Mouse (Mus musculus): ENCODE measurements around the gene Zcchc18. TPM values are rescaled to one million over a fixed set of nuclear protein-coding genes. Genes with fewer than 3 reads are reported as not detected.
"Not testable (repeated sequence)": the region's sequence is repeated elsewhere in the genome, so short reads cannot be mapped to it uniquely, and the experiment has no call there.

Gene Zcchc18
- total RNA-seq (2012; rRNA removed), result 4.5 and 6.8 TPM in 2 replicates
- total RNA-seq (2014; rRNA removed), result 0.34 TPM in 2 replicates
- 0.83 and 0.97 TPM in 2 replicates for polyA plus RNA-seq (2012; ENCODE audit: insufficient read length, low read depth)

DNA sequence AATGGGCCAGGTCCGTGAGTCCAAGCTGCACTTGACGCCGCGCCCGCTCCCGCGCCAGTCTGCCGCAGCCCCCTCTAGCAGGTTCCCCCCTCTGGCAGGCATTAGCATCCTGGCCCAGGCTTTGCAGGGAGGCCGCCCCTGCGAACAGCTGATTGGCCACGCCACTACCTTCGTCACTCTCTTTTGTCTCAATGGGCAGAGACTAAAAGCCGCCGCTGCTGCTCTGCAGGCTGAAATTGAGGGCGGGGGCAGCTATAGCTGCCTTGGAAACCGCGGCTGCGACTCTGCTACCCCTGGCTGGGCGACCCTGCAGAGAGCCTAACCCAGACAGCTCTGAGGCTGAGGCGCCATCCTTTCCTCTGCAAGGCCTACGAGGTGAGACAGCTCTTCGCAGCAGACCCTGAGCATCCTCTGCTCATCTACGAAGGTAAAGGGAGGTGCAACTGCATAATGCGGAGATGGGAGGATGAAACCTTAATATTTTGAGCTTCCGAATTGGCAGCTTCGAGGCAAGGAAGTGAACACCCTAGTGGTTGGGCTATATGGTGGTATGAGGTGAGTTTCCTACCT lies at the start of gene Zcchc18:
TSS of gene Zcchc18 (plus strand) at position 178 of the 570 bp plus-strand sequence.
- peak within 1 kb of the TSS; percentile 13; the same call in 1 of the 2 replicates for H3K9ac ChIP-seq (ENCODE audit: insufficient read depth, low read depth)
- no peaks in the 10 kb centered on the region for H3K27me3 ChIP-seq (replicated peaks)
- peaks cover 0 to 9% of the 10 kb centered on the region in 2 experiments for H3K36me3 ChIP-seq (replicated peaks in 1 of 2; ENCODE audit: control insufficient read depth in 1 of 2, insufficient read depth in 1 of 2, low read length in 1 of 2)
- H3K79me2 ChIP-seq (replicated peaks; ENCODE audit: control insufficient read depth, extremely low read depth, insufficient read depth, poor library complexity, severe bottlenecking), result no peaks in the 10 kb centered on the region
- peak within 1 kb of the TSS; percentile 40 for H3K27ac ChIP-seq (ENCODE audit: insufficient read depth, low read depth)
- no peaks in the 10 kb centered on the region for H3K9me3 ChIP-seq (replicated peaks; ENCODE audit: low read length)
- in situ Hi-C loops (cut with MboI; ENCODE audit: low pct_ligation_motif_present, low pct_unique_long_range_greater_than_20kb, low sequenced_read_pairs) (no loop called here), dilution Hi-C loops (cut with MboI; ENCODE audit: extremely low pct_ligation_motif_present, extremely low pct_unique_long_range_greater_than_20kb, low sequenced_read_pairs) (no loop called here)
- H3K4me2 ChIP-seq (ENCODE audit: insufficient read depth, low read depth, poor library complexity, severe bottlenecking), result peak within 1 kb of the TSS; percentile 67
- H3K4me3 ChIP-seq (replicated peaks in 1 of 3; ENCODE audit: low read depth in 2 of 3, low read length in 2 of 3, poor library complexity in 1 of 3), result peak within 1 kb of the TSS in 2 of 3 experiments; percentile 54 to 82
- DNase-seq (ENCODE audit: extremely low read depth), result no peak
- TF ChIP-seq E2F4 (IDR thresholded peaks at IDR 0.05; ENCODE audit: insufficient replicate concordance, low read depth, low read length), result no peak
- no peak for TF ChIP-seq JUND (conservative IDR thresholded peaks at IDR 0.05; ENCODE audit: low read depth, low read length)
- no peak for TF ChIP-seq USF1 (IDR thresholded peaks at IDR 0.05; ENCODE audit: low read depth, low read length)
- TF ChIP-seq GABPA (IDR thresholded peaks at IDR 0.05; ENCODE audit: insufficient replicate concordance, low read depth, low read length), result no peak
- TF ChIP-seq NELFE (IDR thresholded peaks at IDR 0.05; ENCODE audit: low read depth, low read length), result 0 out of 2 replicates have a peak, but pooled peaks have one; percentile 40
- TF ChIP-seq USF2 (conservative IDR thresholded peaks at IDR 0.05; ENCODE audit: low read depth, low read length), result no peak
- TF ChIP-seq SIN3A (IDR thresholded peaks at IDR 0.05; ENCODE audit: low read length), result no peak
- TF ChIP-seq ELF1 (IDR thresholded peaks at IDR 0.05; ENCODE audit: low read depth, low read length), result no peak
- TF ChIP-seq POLR2A (IDR thresholded peaks at IDR 0.05; ENCODE audit: low read depth, low read length), result peak; percentile 52; the same call in 1 of the 2 replicates
- H3K4me1 ChIP-seq (ENCODE audit: control insufficient read depth in 1 of 2, insufficient read depth in 2 of 2), result peaks cover 4 to 27% of the 10 kb centered on the region in 2 experiments

DNA sequence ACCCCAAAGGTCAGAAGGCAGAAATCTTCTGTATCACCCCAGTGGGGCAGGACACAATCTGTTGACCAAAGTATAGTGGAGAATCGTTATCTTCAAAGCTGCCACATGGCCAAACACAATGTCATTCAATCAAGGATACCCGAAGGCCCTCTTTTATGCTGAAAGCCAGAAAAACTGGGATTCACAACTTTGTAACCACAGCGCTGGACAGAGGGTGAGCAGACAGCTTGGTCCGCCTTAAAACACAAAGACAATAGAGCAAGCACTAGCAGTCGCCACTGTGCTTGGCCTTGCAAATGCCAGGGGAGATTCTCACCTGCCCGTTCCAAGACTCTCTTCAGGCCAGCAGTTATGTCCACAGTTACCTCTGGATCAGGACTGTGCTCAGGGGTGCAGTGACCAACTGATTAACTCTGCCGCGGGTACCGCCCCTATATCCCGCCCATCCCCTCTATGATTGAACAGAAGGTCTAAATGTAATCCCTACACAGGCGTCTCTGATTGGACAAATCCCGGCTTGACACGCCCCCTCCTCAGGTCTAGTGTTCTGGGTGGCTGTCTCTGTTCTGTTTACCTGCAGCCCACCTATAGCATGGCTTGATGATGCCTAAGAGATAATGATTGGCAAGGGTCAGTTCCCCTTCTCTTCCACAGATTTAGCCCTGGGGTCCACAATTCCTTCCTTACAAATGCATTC lies 35.2 kb upstream of the Zcchc18 start:
- in situ Hi-C loops (cut with MboI; ENCODE audit: low pct_ligation_motif_present, low pct_unique_long_range_greater_than_20kb, low sequenced_read_pairs); H3K9me3 ChIP-seq (replicated peaks; ENCODE audit: low read length); DNase-seq (ENCODE audit: extremely low read depth); H3K36me3 ChIP-seq (replicated peaks in 1 of 2; ENCODE audit: control insufficient read depth in 1 of 2, insufficient read depth in 1 of 2, low read length in 1 of 2); H3K27ac ChIP-seq (ENCODE audit: insufficient read depth, low read depth); dilution Hi-C loops (cut with MboI; ENCODE audit: extremely low pct_ligation_motif_present, extremely low pct_unique_long_range_greater_than_20kb, low sequenced_read_pairs); H3K4me2 ChIP-seq (ENCODE audit: insufficient read depth, low read depth, poor library complexity, severe bottlenecking); H3K79me2 ChIP-seq (replicated peaks; ENCODE audit: control insufficient read depth, extremely low read depth, insufficient read depth, poor library complexity, severe bottlenecking); H3K9ac ChIP-seq (ENCODE audit: insufficient read depth, low read depth); H3K27me3 ChIP-seq (replicated peaks); H3K4me3 ChIP-seq (replicated peaks in 1 of 3; ENCODE audit: low read depth in 2 of 3, low read length in 2 of 3, poor library complexity in 1 of 3); H3K4me1 ChIP-seq (ENCODE audit: control insufficient read depth in 1 of 2, insufficient read depth in 2 of 2): not testable (repeated sequence)

DNA sequence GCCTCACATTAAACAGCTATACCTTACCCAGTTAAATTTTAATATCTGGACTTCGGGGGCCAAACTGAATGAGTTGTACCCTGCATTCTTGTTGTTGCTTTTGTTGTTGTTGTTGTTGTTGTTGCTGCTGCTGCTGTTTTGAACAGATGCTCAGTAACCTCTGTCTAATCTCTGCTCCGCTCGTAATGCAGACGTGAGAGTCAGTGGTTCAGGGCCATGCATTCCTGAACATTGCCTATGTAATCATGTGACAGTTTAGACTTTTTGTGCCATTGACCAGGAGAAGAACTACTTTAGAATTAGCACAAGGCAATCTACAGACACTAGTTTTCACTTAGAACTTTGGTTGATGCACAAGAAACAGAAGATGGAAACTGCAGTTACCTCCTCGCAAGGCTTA lies 34.7 kb upstream of the Zcchc18 start:
- H3K9me3 ChIP-seq (replicated peaks; ENCODE audit: low read length); in situ Hi-C loops (cut with MboI; ENCODE audit: low pct_ligation_motif_present, low pct_unique_long_range_greater_than_20kb, low sequenced_read_pairs); H3K27ac ChIP-seq (ENCODE audit: insufficient read depth, low read depth); DNase-seq (ENCODE audit: extremely low read depth); dilution Hi-C loops (cut with MboI; ENCODE audit: extremely low pct_ligation_motif_present, extremely low pct_unique_long_range_greater_than_20kb, low sequenced_read_pairs); H3K27me3 ChIP-seq (replicated peaks); H3K36me3 ChIP-seq (replicated peaks in 1 of 2; ENCODE audit: control insufficient read depth in 1 of 2, insufficient read depth in 1 of 2, low read length in 1 of 2); H3K4me3 ChIP-seq (replicated peaks in 1 of 3; ENCODE audit: low read depth in 2 of 3, low read length in 2 of 3, poor library complexity in 1 of 3); H3K4me2 ChIP-seq (ENCODE audit: insufficient read depth, low read depth, poor library complexity, severe bottlenecking); H3K9ac ChIP-seq (ENCODE audit: insufficient read depth, low read depth); H3K4me1 ChIP-seq (ENCODE audit: control insufficient read depth in 1 of 2, insufficient read depth in 2 of 2); H3K79me2 ChIP-seq (replicated peaks; ENCODE audit: control insufficient read depth, extremely low read depth, insufficient read depth, poor library complexity, severe bottlenecking): not testable (repeated sequence)
